Mouse (Mus musculus) granulocyte monocyte progenitor cell, adult 5-6 weeks (primary cell): ENCODE measurements around the gene Cryba4. TPM values are rescaled to one million over a fixed set of nuclear protein-coding genes. Genes with fewer than 3 reads are reported as not detected.

Experiments
- ATAC-seq: replicated peaks from 2 replicates; pipeline ENCODE4 v1.8.0; 2016; ENCODE audit warnings: mild to moderate bottlenecking, moderate TSS enrichment, inconsistent platforms; ENCODE audit not compliant: poor library complexity, severe bottlenecking
- total RNA-seq, 2 experiments: library from RNA; stranded (forward) in 1 of 2; stranded (reverse) in 1 of 2; fragments of 200-712, 200-1000 nt in 1 of 2; fragments of >200 nt in 1 of 2; fragmentation: Nextera tagmentation in 1 of 2; gene quantifications; 2 replicates each; pipeline ENCODE4 v1.2.3; 2014 to 2017

Cryba4 gene
- total RNA-seq, 2 experiments from 2014 or later = not detected

- no peak; the same call in 1 of the 2 replicates for ATAC-seq
Observed at GRCm38 (mm10) chr5:112270764-112271541, 18.6 kb upstream of the Cryba4 start.

- peak; percentile 68 for ATAC-seq
Observed at GRCm38 (mm10) chr5:112266011-112266777, 13.9 kb upstream of the Cryba4 start.

GRCm38 (mm10) chr5:112265515-112265914, 13.2 kb upstream of the Cryba4 start:
- peak; percentile 86 for ATAC-seq

- ATAC-seq = no peak
Observed at GRCm38 (mm10) chr5:112265110-112265509, 12.8 kb upstream of the Cryba4 start.

GRCm38 (mm10) chr5:112264099-112264498, 11.8 kb upstream of the Cryba4 start:
- no peak for ATAC-seq

- ATAC-seq = no peak
Observed at GRCm38 (mm10) chr5:112260818-112261217, 8.5 kb upstream of the Cryba4 start.

- peak; percentile 64 for ATAC-seq
Observed at GRCm38 (mm10) chr5:112259862-112260650, 7.7 kb upstream of the Cryba4 start.

- no peak for ATAC-seq
Observed at GRCm38 (mm10) chr5:112257896-112258295, 5.6 kb upstream of the Cryba4 start.

- ATAC-seq = no peak
Observed at GRCm38 (mm10) chr5:112256457-112256856, 4.1 kb upstream of the Cryba4 start.

- ATAC-seq = no peak
Observed at GRCm38 (mm10) chr5:112255426-112255825, 3.1 kb upstream of the Cryba4 start, which contains the start of gene Crybb1. TSS of gene Crybb1 (plus strand) at chr5:112255815.

- peak; percentile 72 for ATAC-seq
Observed at GRCm38 (mm10) chr5:112254282-112254806, 2.0 kb upstream of the Cryba4 start.

GRCm38 (mm10) chr5:112253169-112253568, 851 bp upstream of the Cryba4 start:
- peak; percentile 29; the same call in 1 of the 2 replicates for ATAC-seq

GRCm38 (mm10) chr5:112249106-112249505, 3.2 kb downstream of the Cryba4 start:
- no peak for ATAC-seq

- no peak for ATAC-seq
Observed at GRCm38 (mm10) chr5:112247399-112247798, 4.9 kb downstream of the Cryba4 start.

GRCm38 (mm10) chr5:112244890-112245615, 7.3 kb downstream of the Cryba4 start:
- ATAC-seq = no peak

GRCm38 (mm10) chr5:112244275-112244562, 8.1 kb downstream of the Cryba4 start:
- ATAC-seq = no peak

- no peak for ATAC-seq
Observed at GRCm38 (mm10) chr5:112243539-112244274, 8.6 kb downstream of the Cryba4 start.

- ATAC-seq = no peak
Observed at GRCm38 (mm10) chr5:112243041-112243440, 9.3 kb downstream of the Cryba4 start.

GRCm38 (mm10) chr5:112242361-112242778, 9.9 kb downstream of the Cryba4 start:
- peak; percentile 46 for ATAC-seq
